Mouse (Mus musculus) embryo, embryonic 10.5 days (tissue): ENCODE measurements around the gene Schip1.
"Not testable (repeated sequence)": the region's sequence is repeated elsewhere in the genome, so short reads cannot be mapped to it uniquely, and the experiment has no call there.

Experiments used
- DNase-seq: peaks from one replicate; pipeline ENCODE4 v3.0.0-alpha.2; 2015; ENCODE audit warnings: low spot score

Gene Schip1

DNA sequence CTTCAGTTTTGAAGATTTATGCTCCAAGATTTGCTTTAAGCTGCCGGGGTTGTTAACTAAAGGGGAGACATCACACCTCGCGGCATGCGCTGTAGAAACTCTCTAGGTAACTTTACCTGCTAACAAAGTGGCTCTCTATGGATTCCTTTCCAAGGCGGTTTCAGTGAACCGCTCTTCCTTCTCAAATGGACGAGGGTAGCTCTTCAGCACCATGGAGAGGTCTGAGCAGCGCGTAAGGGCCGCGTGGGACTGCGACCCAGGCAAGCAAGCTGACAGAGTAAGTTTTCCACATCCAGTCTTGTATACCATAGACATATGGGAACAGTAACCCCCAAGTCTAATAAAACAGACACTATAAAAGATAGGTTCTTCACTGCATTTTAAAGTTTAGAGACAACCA is at the start of gene Schip1:
Gene Schip1 (plus strand): TSS at position 72 of the 400 bp plus-strand sequence.
- peak; percentile 78 for DNase-seq

DNA sequence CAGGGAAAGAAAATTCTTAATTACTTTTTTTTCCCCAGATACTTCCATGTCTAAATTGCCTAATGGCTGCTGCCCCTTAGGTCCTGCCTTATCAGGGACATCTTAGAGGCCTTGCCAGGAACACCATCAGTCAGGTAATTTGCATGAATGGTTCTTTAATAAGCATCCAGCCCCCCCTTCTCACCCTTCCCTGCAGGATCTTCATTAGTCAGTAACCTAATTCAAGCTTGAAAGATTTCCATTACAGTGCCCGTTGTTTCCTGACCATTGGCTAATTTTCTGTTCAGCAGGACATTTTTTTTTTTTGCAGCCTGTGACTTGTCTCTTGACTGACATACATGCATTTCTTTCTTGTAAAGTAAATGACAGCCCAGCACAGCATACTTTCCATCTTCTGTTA is 48.8 kb upstream of the Schip1 start:
- no peak for DNase-seq

DNA sequence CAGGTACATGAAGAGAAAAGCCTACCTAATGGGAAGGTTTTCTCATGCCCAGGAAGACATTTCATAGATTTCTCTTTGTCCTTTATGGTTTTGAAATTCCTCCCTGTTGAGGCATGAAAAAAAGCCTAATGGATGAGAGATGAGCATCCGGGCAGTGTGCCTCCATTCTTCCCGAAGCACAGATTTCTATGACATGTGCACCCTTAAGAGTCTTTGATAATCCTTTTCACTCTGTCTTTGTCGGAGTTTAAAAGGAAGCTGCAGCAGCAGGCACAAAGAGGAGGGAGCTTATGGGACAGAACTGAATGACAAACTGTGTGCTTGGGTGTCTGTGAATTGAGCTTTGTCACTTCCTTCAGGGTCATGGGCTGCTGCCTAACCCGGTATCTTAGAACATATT is 45.2 kb upstream of the Schip1 start:
- DNase-seq, result no peak

DNA sequence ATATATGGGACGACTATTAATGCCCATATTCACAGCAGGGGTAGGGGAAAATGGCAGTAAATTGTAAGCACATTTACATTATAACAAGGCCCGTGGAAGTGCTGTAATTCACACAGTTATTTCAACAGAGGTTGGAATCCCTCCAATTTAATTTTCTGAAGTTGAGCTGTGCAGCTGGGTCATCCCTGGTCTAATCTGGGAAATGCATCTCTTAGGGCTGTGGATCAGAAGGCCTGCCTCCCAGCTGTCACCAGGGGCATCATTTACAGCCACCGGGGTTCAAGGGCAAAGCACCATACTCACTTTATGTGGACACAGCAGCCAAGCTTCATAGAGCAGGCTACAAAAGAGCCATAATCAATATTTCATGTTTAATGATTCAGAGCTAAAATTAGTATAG is 28.5 kb upstream of the Schip1 start:
- DNase-seq, result peak; percentile 29

DNA sequence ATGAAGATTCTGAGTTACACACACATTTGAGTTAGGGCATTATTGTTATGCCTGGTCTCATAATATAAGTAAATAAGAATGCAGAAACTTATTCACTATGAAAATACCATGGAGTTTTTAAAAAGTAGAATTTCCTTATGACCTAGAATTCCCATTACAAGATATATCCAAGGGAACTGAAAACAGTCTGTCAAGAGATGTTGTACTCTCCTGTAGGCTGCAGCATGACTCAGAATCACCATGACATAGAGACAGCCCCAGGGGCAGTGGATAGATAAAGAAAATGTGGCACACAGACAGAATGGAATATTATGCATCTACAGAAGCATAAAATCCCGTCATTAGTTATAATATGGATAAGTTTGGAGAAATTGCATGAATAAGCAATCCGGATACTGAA is 21.7 kb upstream of the Schip1 start:
- no peak for DNase-seq

DNA sequence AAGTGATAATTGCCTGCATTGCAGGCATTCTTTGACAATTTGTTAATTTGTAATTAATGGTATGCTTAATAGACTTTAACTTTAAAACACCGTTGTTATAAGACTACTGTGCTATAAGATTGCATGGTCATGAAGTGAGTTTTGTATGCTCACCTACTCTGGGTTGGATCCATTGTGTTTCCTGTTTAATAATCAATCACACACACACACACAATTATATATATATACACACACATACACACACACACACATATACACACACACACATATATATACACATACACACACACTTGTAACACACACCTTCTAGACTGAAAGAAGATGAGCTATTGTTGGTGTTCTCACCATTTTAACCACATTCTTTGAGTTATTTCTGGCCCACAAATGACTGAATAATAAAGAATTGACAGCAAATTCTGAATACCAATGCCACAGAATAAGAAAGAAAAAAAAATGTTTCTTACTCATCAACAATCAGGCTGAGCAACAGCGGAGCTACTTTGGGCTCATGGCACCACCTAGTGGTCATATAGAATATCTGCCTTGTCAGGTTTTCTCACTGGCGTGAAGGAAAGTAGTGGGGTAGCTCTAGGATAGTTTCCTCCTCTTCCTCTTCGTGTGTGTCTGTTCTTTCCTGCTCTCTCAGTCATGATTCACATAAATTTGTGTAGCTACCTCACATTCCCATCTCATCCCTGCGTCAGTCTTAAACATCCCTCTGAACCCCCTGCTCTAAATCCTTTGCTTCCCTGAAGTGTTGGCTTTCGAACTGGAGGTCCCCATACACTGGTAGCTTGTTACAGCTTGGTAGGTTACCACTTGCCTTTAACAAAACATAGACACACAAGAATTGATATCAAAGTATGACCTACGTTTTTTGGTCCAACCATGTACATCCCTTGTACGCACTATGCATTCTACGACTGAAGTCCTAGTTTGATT is 18.9 kb upstream of the Schip1 start:
- peak; percentile 87 for DNase-seq

DNA sequence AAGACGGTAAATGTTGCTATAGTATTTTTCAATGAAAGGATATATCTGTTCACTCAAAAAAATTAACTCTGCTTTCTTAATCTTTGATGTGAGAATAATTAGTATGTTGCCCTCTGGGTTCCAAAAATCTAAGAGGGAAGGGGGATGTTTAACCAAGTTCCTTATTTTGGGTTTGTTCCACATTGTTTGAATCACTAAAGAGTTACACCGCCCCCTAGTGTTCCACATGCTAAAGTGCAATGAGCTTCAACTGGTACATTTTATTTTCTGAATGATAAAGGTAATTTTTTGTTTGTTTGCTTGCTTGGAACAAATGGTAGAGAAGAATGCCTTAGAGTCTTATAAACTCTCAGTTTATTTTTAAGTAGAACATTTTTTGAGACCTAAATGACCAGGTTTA is 11.1 kb upstream of the Schip1 start:
- DNase-seq, result peak; percentile 71

DNA sequence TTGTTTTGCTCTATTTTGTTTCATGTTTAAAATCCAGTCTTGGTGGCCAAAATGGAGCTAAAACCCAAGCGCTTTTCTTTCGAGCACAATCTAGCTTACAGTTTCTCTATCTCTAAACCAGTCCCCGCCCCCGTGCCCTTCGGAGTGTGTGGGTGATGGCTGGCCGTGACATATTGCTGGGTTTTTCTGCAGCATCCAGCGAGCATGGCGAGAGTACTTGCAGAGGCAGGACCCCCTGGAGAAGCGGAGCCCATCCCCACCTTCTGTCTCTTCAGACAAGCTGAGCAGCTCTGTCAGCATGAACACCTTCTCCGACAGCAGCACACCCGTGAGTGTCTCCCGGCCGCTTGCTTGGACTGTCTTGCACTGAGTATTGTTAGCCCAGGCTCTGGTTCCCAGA is 9.5 kb upstream of the Schip1 start:
- no peak for DNase-seq

DNA sequence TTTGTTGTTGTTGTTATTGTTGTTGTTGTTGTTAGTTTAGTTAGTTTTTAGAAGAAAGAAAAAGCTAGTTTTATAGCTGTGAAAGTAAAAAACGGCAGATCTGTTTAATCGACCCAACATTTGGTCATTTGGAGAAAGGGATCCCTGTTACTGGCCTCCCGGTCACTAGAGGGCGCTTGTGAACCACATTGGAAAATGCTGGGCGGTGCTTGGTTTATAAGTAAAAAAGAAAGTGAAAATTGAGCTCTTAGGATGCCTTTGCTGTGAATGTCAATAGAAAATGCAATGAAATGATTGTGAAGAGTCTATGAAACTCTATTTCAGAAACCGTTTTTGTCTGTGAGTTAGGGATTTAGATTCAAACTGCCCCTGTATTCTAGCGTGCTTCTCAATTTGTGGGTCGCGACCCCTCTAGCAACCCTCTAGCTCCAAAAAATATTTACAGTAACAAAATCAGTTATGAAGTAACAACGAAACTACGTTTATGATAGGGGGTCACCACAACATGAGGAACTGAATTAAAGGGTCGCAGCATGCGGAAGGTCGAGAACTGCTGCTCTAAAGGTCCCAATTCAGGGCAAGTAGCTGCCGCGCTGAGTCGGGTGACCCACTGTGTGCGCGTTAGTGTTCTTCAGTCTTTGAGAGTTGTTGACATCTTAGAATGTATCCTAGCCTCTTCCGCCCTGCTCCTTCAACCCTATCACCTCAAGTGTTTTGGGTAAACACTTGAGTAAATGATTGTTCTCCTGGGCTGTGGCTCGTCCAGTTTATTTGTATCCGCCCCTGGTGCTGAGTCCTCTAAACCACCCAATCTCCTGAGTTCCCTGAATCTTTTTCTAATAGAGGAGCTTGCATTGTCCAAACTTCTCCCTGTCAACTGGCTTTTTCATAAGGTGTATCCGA is 8.0 kb upstream of the Schip1 start:
- peak; percentile 86 for DNase-seq

DNA sequence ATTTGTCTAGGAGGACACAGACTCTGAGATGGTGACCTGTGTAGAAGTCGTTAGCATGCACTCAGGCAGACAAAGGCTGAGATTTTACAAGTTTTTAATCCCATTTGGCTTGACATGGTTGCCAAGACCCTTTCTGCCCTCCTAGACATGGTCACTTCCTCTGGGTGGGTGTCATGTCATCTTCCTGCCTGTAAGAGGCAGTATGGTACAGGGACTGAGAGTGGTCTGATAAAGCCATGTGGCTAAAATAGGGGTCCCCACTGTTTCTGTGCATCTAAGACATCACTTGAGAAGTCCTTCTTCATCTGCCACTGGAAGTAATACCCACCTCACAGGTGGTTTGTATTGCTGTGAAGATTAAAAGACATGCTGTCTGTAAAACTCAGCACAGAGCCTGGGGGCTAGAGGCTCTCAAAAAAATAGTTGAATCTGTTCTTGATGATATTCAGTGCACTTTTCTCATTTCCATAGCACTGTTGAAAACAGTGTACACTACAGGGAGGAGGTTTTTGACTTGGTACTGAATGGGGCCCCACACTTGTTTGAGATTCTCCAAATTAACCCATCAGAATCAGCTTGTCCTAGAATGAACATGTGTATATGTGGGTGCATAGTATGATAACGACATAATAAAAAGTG is 5.3 kb upstream of the Schip1 start:
- DNase-seq, result peak; percentile 73

DNA sequence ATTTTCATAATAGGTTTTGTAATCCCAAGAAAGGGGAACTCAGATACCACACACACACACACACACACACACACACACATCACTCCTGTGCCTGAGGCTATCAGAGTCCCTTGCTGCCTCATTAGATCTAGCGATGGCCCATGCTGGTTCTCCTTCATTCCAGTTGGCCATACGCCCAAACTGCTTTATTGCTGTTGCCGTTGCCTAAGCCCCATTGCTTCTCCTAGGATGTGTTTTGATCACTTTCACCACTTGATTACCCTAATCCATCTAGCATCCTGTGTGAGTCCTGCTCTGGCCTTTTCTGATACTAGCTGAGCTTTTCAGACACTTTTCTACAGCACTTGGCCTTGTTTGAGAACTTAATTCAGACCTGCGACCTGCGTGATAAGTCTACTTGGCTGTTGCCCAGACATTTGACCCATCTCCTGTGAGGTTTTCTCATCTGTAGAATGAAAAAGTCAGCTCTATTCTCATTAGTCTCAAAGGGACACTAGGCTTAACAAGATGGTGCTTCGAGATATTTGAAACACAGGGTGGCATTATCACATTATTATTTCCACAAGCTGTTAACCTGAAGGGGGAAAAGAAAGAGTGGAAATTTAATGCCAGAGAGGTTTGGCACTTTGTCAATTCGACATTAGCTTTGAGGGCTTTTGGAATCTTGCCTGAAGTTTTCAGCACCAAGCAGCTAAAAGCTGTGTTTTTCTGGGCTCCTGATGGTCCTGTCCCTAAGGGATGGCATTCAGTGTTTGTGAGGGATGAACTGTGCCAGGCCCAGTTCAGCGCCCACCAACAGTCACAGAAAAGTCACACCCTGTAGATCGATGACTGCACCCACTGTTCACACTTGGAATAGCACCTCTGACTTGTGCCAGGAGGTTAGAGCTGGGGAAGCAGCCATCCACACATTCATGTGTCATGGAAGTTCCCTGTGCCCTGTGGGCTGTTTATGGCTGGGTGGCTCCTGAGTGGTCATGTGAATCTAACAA is 7.1 kb downstream of the Schip1 start:
- DNase-seq, result no peak

DNA sequence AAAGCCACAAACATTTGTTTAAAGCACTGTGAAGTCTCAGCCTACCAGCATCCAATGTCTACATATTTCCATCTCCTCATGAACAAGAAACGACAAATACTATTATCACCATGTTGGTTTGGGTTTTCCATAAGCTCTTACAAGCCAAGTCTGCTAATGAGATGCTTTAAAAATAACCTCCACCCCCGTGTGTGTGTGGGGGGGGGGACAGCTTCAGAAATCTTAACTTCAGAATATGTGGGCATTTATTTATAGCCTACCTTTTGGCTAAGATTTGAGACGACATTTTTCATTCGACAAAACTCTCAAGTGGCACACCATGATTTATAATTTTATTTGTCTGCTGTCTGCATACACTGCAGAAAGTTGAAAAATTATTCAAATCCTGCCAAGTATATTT is 12.8 kb downstream of the Schip1 start:
- no peak for DNase-seq

DNA sequence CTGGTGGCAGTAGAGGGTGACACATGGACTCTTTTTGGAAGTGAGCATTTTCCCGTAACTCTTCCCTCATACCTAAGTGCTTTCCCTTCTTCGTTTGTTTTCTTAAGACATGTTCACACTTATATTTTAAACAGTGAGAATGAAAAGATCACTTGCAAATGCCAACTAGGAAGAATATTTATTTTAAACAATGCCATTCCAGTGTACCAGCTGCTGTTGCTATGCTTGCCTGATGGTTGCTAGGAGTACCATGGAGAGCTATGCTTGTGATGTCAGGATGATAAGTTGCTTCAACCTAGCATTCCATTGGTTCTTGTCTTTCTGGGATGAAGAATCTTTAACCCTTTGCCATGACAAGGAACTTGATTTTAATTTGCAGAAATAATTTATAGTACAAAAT is 20.4 kb downstream of the Schip1 start:
- no peak for DNase-seq

DNA sequence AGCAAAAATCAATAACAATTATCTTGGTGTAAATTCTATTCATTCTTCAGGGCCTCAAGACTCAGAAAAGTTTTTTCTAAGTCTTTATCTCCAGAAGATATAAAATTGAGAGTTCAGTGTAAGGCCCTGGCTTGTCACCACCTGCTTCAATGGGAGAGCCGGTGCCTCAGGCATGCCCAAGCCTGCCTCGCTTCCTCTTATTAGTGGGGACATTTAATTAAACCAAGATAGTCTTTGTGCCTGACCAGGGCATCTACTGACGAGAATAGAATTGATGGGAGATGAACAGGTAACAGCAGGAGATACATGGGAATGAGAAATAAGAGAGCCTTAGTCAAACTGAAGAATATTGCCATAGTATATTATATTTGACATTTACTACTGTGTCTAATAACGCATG is 27.5 kb downstream of the Schip1 start:
- DNase-seq, result no peak

DNA sequence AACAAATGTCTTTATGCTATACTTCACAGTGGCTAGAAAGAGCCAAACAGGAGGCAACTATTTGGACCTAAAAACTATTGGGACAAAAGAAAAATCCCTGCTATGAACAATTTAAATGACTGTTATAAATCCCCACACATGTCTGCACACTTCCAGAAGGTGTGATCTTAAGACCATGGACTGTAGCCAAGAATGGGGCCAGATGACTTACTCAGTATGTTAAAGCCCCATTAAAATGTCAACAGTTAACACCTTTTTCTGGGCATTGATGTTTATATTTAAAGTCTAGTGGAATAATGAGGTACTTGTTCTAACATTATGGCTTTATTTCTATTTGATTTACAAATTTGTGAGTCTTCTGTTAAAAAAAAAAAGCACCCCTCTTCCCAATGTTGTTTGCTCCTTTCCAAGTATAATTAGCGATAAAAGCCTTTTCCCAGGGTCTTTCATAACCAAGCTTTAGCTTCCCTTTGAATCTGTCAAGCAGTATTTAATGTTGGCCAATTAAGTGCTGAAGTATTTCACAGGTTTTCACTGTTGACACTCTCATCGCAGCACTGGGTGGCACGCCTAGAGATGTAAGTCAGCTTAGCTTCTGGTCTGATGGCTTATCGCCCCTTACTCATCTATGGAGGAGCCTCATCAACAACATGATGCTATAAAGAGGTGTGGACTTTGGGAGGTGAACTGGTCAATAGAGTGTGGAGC is 32.3 kb downstream of the Schip1 start:
- no peak for DNase-seq

DNA sequence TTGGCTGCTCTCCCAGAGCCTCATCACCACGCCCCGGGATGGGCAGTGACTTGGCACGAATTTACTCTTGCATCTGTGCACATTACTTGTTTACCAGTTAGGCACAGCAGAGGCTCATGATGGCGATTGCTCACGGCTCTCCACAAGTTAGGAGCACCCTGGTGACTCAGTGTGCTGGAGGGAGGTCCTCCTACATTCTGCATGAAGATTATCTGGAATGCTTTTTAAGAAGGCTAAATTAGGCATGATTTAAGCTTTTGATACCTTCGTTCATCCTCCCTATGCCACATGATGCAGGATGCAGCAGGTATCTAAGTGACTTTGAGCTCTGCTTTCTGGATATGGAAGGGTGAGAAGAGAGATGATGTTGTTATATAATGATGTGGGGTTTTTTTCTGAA is 35.0 kb downstream of the Schip1 start:
- not testable (repeated sequence) for DNase-seq

DNA sequence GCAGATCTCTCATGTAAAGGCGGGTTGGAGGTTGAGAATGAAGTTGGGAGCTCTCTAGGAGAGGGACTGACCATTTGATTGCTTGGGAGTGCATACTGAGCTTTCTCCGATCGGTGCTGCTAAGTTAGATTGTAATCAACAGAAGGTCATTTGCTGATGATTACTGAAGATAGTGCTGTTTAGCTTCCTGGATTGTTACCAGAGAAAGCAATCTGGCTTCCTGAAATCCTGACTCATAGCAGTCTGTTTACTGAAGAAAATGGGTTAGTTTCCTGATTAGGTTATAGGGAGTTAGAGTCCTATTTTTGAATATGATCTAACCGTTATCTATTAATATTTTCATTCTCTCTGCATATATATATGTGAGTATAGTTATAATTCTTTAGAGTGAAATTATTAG is 36.7 kb downstream of the Schip1 start:
- no peak for DNase-seq

DNA sequence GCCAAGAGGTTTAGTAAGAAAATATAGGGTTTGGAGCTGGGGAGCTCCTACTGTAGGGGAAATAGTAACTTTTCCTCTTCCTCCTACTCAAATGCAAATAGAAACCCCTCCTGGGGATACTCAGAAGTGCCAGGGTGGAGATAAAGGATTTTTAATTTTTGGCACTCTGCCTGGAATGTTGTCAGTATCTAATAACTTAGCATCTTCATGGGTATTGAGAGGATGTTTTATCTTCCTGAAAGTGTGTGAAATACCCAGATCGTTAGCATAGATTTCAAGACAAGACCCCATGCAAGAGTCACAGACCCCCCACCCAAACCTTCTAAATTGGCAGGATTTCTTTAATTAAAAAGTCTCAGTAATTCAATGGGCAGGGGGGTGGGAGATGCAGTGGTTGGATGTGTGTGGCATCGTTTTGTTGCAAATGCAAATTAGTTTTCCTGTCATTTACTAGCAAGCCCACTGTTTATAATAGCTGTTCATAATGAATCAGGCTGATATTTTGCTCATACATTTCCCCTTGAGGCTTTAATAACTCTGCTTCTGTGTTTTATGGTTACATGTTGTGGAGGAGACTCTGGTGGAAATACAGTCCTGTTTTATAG is 40.6 kb downstream of the Schip1 start:
- no peak for DNase-seq

DNA sequence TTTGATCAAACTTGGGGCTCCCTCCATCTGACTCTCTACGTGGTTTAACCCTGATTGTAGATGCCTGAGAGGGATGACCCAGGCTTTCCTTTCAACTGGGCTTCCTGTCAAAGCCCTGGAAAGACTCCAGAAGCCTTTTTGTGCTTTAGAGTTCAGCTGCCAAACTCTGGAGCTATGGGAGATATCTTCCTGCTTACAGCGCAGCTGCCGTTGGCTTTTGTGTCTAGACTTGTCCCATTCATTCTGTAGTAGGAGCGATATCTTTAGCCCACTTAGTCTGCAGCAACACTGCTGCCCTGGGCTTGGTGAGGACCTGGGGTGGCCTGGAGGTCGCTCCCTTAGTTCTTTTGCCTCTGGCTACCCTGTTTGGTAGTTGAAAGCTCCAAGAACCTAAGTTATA is 56.7 kb downstream of the Schip1 start:
- DNase-seq, result no peak

DNA sequence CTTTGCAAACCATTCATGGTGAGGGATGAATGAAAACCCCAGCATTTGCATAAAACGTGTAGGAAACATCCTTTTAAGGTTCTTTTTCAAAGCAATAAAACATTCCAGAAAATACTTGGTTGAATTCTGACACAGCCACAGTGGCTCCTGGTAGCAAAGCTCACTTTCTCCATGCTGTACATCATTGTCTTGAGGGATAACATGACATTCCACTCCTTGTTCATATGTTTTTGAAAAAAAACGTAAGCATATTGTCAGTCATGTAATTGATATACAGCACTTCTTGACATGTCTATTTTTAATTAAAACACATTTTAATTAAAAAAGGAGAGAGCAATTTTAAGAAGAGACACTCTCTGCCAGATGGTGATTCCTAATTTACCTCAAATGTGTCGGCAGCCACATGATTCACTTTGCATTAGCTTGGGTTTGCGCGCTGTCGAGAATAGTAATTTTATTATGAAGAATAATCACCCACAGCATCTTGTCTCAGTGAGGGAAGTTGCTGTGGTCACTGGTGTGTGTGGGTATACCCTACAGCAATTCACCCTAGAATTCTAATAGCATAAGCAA is 61.8 kb downstream of the Schip1 start:
- no peak for DNase-seq
